ENCODE assay signal across 9 mouse cellular contexts in the genomic region with DNA sequence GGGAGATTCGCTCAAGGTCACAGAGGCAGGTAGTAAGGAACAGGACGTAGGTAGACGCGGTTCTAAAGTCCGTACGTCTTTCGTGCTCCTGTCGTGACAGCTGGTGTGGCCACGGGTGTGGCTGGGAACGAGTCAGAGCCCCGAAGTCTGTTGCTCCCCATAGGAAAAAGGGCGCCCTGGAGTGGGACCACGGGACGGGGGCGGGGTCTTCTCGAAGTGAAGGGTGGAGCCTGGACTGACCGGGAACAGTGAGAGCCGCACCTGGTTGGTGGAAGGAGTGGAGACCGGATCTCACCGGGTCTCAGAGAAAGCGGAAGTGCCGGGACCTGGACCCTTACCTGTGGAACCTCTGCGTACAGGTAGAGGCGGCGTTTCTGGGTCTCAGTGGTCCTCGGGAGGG. TPM values are rescaled to one million over a fixed set of nuclear protein-coding genes. Genes with fewer than 3 reads are reported as not detected.
A peak's percentile ranks its signal among the peaks of the same experiment; 100 is the strongest.
DNase-seq lines count a peak whose midpoint lies in the region; ATAC-seq and TF ChIP-seq lines count a peak whose summit lies in the region.
"Had no signal": no experiment of that assay in that cellular context is flagged by ENCODE, and none has a peak within 500 bp of the region (broad histone marks: within the 10 kb centered on the region; RNA-seq: fewer than 3 reads in every experiment).

No protein-coding gene starts in this region.

- H3K9ac ChIP-seq in heart, postnatal 0 days (replicated peaks; ENCODE audit: low read depth, low read length) = peak overlapping the region; percentile 31; the same call in 1 of the 2 replicates

- under 1% methylated on average over 26 of the region's 26 CpGs for WGBS in heart, postnatal 0 days

- peak overlapping the region; percentile 83 for H3K4me2 ChIP-seq in heart, postnatal 0 days (ENCODE audit: low read depth, low read length)

- ATAC-seq in frontal cortex, adult (ENCODE audit: low TSS enrichment) = peak; percentile 16; the same call in 1 of the 2 replicates
- ATAC-seq in heart, postnatal 0 days (ENCODE audit: insufficient read depth, low read depth) = peak; percentile 69
- peak; percentile 62 for ATAC-seq in megakaryocyte-erythroid progenitor cell, adult 5-6 weeks (replicated peaks; ENCODE audit: low FRiP score, low TSS enrichment, poor library complexity, severe bottlenecking)

- no peaks in the 10 kb centered on the region for H3K36me3 ChIP-seq in heart, postnatal 0 days (replicated peaks; ENCODE audit: control insufficient read depth, insufficient read depth, low read length)

- no peak for DNase-seq in frontal cortex, postnatal 14 days (ENCODE audit: low spot score in 2 of 2)
- peak; percentile 48 for DNase-seq in cerebellum, adult 9-11 months
- DNase-seq in heart, postnatal 0 days (ENCODE audit: low spot score) = no peak
- DNase-seq in kidney, postnatal 4 days = peak; percentile 78 to 86
- peak; percentile 46 for DNase-seq in thymus, postnatal 4 days
- DNase-seq in right cerebral cortex, postnatal 4 days = no peak

- no peak for TF ChIP-seq EP300 in heart, postnatal 0 days (IDR thresholded peaks at IDR 0.05; ENCODE audit: low read depth)

- peak overlapping the region; percentile 39 for H3K4me3 ChIP-seq in heart, postnatal 0 days (ENCODE audit: low read depth, low read length)

- no peaks in the 10 kb centered on the region for H3K9me3 ChIP-seq in heart, postnatal 0 days (replicated peaks; ENCODE audit: control insufficient read depth, low read length)

- TF ChIP-seq CTCF in heart, postnatal 0 days (IDR thresholded peaks at IDR 0.05; ENCODE audit: low read depth) = no peak

- H3K4me1 ChIP-seq in heart, postnatal 0 days (ENCODE audit: control insufficient read depth, insufficient read depth) = no peaks in the 10 kb centered on the region

- no peak overlapping the region for H3K27ac ChIP-seq in heart, postnatal 0 days (ENCODE audit: low read depth)

- no peaks in the 10 kb centered on the region for H3K27me3 ChIP-seq in heart, postnatal 0 days (ENCODE audit: control insufficient read depth, insufficient read depth, low read length)

RNA-seq across cellular contexts. Expression of gene Lpin3, which starts 7.4 kb away (rescaled TPM):
- 1.1 and 5.1 TPM in 2 replicates for total RNA-seq in heart, postnatal 0 days (2014; rRNA removed; ENCODE audit: low replicate concordance)
- 0.99 and 1.5 TPM in 2 replicates for polyA plus RNA-seq in heart, postnatal 0 days (2015; fragmentation: Nextera tagmentation; extraction: Ambion mirVana)
- total RNA-seq in megakaryocyte-erythroid progenitor cell, adult 5-6 weeks (2014; fragmentation: Nextera tagmentation) = not detected in 2 replicates
- total RNA-seq in megakaryocyte-erythroid progenitor cell, adult 5-6 weeks (2017) = not detected in 2 replicates
- total RNA-seq: neutrophil, adult 5-6 weeks had no signal

RNA-seq across cellular contexts. Expression of gene Zhx3, which starts 15.1 kb away (rescaled TPM):
- 14.2 and 18.3 TPM in 2 replicates for total RNA-seq in heart, postnatal 0 days (2014; rRNA removed; ENCODE audit: low replicate concordance)
- polyA plus RNA-seq in heart, postnatal 0 days (2015; fragmentation: Nextera tagmentation; extraction: Ambion mirVana) = 4.7 and 5.1 TPM in 2 replicates
- 4.9 and 6.4 TPM in 2 replicates for total RNA-seq in megakaryocyte-erythroid progenitor cell, adult 5-6 weeks (2014; fragmentation: Nextera tagmentation)
- total RNA-seq in megakaryocyte-erythroid progenitor cell, adult 5-6 weeks (2017) = 4.5 and 5.6 TPM in 2 replicates

RNA-seq across cellular contexts. Expression of gene Emilin3, which starts 24.3 kb away (rescaled TPM):
- total RNA-seq in heart, postnatal 0 days (2014; rRNA removed; ENCODE audit: low replicate concordance) = 0.15 and 0.84 TPM in 2 replicates
- polyA plus RNA-seq in heart, postnatal 0 days (2015; fragmentation: Nextera tagmentation; extraction: Ambion mirVana) = 0.10 and 0.23 TPM in 2 replicates
- total RNA-seq in megakaryocyte-erythroid progenitor cell, adult 5-6 weeks (2014; fragmentation: Nextera tagmentation) = not detected in 2 replicates
- total RNA-seq in megakaryocyte-erythroid progenitor cell, adult 5-6 weeks (2017) = not detected in 2 replicates
- total RNA-seq: neutrophil, adult 5-6 weeks had no signal

Comparison
In these comparisons a context has a peak if more than half of its experiments do, and no peak if none do; other contexts are left out.
1. ATAC-seq: peak in every context shown above with its lines; median percentile 69 in heart, postnatal 0 days; 62 in megakaryocyte-erythroid progenitor cell, adult 5-6 weeks; 16 in frontal cortex, adult.
2. DNase-seq: peak in cerebellum, adult 9-11 months (single experiment), kidney, postnatal 4 days (2 of 2) and thymus, postnatal 4 days (single experiment); none in frontal cortex, postnatal 14 days (0 of 2), heart, postnatal 0 days (single experiment) and right cerebral cortex, postnatal 4 days (single experiment).